Mouse (Mus musculus) kidney, postnatal 4 days (tissue): Measurements from ENCODE around the gene Mylk.

Experiments used
- DNase-seq, 2 experiments: peaks; one replicate each; pipeline ENCODE4 v3.0.0; 2021; ENCODE audit warnings: mixed read lengths in 2 of 2

The Mylk gene

GRCm38 (mm10) chr16:34854066-34854465 is 109.1 kb downstream of the Mylk start:
- no peak for DNase-seq

GRCm38 (mm10) chr16:34855136-34855535 is 110.1 kb downstream of the Mylk start:
- no peak for DNase-seq

DNA sequence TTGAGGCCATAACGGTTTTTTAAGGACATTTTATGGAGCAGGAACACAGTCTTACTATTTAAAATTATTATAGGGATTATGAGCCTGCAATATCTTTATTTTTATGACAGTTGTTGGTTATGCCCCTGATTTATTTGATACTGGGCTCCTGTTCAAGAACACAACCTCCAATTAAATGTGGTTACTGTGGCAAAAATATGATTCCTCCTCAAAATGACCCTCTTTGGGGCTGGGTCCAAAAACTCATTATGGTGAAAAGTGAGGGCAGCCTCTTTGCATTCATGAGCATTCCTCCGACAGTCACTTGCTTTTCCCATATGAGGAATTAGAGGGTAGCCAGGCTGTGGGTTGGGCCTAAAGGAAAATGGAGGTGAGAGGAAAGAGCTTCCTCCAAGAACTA is 110.7 kb downstream of the Mylk start:
- no peak for DNase-seq

DNA sequence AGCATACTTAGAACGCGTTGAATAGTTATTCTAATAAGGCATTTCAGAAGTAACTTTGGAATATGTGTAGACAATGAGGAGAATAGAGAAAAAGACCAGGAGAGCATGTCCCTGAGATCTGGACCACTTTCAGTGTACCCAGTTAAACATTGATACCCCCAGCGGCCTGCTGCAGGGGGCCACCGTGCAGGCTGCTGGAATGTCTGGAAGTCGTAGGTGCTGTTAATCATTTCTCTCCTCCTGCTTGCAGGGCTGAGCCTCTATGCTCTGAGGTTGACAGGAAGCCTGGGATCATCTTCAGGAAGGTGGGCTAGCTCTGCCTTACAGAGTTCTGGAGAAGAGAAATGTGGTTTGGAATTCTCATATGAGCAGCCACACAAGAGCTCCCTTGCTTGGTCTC is 112.6 kb downstream of the Mylk start:
- peak; percentile 42 to 56 for DNase-seq

DNA sequence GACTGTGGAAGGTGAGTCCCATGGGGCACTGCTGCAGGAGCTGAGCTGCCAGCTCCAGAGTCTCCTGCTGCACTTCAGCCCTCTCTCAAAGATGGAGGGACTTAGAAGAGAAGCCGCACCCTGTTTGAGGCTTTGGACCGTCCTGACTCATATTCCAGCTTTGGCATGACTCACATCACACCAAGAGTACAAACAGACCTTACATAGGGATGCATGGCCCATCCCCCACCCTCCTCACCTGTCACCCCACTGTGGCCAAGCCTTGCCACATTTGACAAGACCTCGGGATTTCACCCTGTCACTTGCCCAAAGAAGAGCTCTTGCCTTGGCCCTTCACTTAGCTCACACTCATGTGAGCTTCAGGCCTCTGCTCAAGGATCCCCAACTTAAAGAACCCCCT is 115.8 kb downstream of the Mylk start:
- no peak for DNase-seq

- DNase-seq: peak in 1 of 2 experiments; percentile 24
These were observed 116.8 kb downstream of the Mylk start for GRCm38 (mm10) chr16:34861744-34862365.

DNA sequence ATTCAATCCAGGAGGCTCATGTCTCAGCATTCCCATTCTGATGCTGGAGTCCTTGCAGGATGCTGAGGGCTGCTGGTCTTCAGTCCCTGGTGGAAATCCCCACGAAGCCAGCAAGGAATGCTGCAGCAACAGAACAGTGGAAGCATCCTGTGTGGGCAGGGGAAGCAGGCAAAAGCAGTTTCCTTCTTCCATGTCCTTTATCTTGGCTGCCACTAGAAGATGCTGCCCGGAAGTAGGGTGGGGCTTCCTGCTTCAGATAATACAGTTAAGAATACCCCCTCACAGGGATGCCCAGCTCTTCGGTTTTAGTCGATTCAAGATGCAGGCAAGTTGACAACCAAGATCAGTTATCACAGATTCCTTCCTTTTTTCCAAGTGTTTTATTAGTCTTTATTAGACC is 120.4 kb downstream of the Mylk start:
- DNase-seq: peak in 1 of 2 experiments; percentile 38

GRCm38 (mm10) chr16:34867217-34867616 is 122.2 kb downstream of the Mylk start:
- DNase-seq: peak; percentile 38 to 42

- no peak for DNase-seq
These were observed 135.2 kb downstream of the Mylk start for GRCm38 (mm10) chr16:34880031-34880778.

GRCm38 (mm10) chr16:34880815-34881214 is 135.8 kb downstream of the Mylk start:
- DNase-seq: no peak

GRCm38 (mm10) chr16:34887037-34887436 is 142.0 kb downstream of the Mylk start:
- DNase-seq: no peak

- no peak for DNase-seq
These were observed 149.0 kb downstream of the Mylk start for GRCm38 (mm10) chr16:34894016-34894415.

GRCm38 (mm10) chr16:34895916-34896315 is 150.9 kb downstream of the Mylk start:
- DNase-seq: no peak

DNA sequence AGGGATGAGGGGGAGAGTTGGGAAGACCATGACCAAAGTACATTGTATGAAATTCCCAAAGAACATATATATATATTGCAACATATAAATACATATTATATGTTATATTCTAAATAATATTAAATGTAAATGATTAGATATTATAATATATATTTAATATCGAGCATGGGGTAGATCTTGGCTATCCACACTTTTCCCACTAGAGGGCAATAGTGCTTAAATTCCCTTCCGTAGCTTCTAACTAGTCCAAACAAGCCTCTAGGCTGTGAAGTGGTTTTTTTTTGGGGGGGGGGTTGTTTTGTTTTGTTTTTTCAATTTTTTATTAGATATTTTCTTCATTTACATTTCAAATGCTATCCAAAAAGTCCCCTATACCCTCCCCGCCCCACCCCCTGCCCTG is 152.0 kb downstream of the Mylk start:
- DNase-seq: no peak

DNA sequence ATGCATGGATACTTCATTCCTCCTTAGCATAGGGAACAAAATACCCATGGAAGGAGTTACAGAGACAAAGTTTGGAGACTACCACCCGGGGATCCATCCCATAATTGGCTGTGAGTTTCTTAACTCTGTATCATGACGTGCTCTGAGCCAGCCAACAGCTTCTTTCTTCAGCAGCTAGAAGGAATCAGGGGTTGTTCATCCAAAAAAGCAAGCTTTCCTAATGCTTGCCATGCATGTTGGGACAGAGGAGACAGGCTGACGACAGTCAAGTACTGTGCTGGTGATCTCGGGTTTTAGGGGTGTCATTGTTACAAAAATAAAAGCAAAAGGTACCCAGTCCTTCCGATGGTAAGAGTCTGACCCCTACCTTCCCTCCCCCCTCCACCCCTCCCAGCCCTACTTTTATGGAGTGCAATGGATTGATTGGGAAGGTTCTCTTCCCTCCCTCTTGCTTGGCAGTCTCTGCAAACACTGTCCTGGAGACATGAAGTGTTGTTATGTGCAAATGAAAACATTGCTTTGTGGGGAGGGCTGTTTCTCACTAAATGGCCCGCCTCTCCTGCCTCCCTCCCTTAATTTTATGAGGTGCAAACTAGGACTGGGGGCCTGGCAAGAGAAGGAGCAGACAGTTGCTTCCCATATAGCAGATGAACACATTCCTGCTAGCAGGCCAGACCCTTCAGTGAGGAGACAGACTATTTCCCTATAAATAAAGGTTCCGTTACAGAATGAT is 153.2 kb downstream of the Mylk start:
- no peak for DNase-seq

DNA sequence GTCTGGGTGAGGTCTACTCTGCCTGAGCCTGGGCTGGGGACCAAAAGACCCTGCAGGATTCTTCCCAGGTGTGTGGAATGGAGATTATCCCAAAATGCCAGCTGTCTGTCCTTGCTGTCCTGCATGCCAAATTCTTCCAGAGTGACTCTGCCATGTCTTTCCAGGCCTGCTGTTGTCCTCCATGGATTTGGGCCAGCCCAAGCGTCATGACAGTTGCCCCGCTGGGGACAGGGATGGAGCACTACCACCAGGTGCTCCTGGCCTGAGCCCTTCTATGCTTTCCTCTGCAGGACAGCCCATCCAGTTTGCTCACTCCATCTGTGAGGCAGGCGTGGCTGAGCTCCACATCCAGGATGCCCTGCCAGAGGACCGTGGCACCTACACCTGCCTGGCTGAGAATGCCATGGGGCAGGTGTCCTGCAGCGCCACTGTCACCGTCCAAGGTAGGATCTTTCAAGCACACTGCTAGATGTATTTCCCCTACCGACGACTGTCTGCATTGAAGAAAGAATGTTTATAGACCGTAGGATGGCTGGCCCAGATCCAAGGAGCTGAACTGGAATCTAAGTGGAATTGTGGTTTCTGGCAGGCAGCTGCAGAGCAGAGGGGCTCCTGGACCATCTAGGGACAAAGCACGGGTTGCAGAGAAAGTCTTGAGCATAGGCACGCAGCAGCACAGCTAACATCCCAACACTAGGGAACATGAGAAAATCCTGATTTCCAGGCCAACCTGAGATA is 154.2 kb downstream of the Mylk start:
- DNase-seq: peak; percentile 77 to 80

- DNase-seq: no peak
These were observed 155.0 kb downstream of the Mylk start for GRCm38 (mm10) chr16:34899997-34900396.

GRCm38 (mm10) chr16:34900471-34900870 is 155.5 kb downstream of the Mylk start:
- no peak for DNase-seq

GRCm38 (mm10) chr16:34901031-34901430 is 156.0 kb downstream of the Mylk start:
- DNase-seq: no peak

DNA sequence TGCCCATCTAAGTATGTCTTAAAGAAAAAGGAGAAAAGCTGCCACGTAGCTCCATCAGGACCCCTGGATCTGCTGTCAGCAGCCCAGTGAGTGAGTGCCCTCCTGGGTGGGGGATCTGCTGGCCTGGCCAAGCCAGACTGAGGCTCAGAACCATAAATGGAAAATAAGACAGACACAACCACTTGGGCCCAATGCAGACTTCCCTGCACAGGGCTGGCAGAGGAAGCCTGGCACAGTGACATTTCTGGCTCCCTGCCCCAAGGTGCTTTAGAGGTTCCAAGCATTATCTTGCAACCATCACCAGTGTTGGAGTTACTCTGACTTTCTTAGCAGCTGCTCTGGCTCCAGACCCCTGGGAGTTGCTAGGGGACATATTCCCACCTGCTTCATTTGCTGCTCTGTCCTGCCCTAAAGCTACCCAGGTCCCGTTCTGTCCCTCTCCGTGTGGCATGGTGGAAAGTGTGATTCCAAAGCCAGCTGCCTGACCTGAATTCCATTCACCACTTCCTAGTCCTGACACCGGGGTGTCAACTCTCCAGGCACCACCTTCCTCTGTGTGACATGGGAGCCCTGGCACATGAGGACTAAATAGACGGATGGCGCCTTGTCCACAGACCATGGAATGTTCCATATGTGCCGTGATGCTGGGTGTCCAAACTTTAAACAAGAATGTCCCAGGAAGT is 156.7 kb downstream of the Mylk start:
- DNase-seq: no peak

GRCm38 (mm10) chr16:34902294-34902680 is 157.3 kb downstream of the Mylk start:
- DNase-seq: peak; percentile 88

DNA sequence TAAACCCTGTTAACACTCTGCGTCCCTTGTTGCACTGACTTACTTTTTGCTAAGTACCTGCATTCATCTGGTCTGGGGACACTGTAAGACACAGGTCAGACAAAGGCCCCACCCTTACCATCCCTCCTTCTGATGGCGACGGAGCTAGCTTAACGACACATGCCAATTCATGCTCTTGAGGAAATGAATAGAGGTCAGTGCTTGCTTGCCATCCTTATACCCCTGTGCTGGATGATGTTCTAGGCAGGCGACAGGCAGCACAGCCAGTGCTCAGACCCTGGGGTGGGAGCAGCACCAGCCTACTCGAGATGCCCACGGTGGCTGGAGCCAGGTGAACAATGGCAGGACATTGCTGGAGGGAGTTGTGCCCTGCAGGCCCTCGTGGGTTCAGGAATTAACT is 157.8 kb downstream of the Mylk start:
- no peak for DNase-seq

- no peak for DNase-seq
These were observed 159.9 kb downstream of the Mylk start for GRCm38 (mm10) chr16:34904876-34905275.
